Mouse (Mus musculus): Measurements from ENCODE around the gene Kdm6a. TPM values are rescaled to one million over a fixed set of nuclear protein-coding genes. Genes with fewer than 3 reads are reported as not detected.

Gene Kdm6a
- 19.6 and 21.2 TPM in 2 replicates for polyA plus RNA-seq (2015; fragmentation: Nextera tagmentation; extraction: Ambion mirVana)

- Histone ChIP-seq H3K36me3 (no peaks in the 10 kb centered on the region), H3K4me2 (peak within 1 kb of the TSS; percentile 68), H3K4me3 (replicated peaks) (peak within 1 kb of the TSS; percentile 79), H3K27ac (peak within 1 kb of the TSS; percentile 98), H3K9ac (peak within 1 kb of the TSS; percentile 91), H3K9me3 (no peaks in the 10 kb centered on the region), H3K27me3 (replicated peaks) (no peaks in the 10 kb centered on the region), H3K4me1 (no peaks in the 10 kb centered on the region)
- peak; percentile 99 for ATAC-seq (ENCODE audit: insufficient read depth, low FRiP score, low read depth)
- WGBS: under 1% methylated on average over 48 of the region's 50 CpGs
Measured at GRCm38 (mm10) chrX:18162192-18162857, at the start of gene Kdm6a. Kdm6a (plus strand) TSS chrX:18162575.

- ATAC-seq (ENCODE audit: insufficient read depth, low FRiP score, low read depth): no peak
Measured at GRCm38 (mm10) chrX:18145557-18145956, 16.8 kb upstream of the Kdm6a start, which contains the start of gene Dusp21. Dusp21 (plus strand) TSS chrX:18145857.

GRCm38 (mm10) chrX:18160734-18161442 is 1.5 kb upstream of the Kdm6a start:
- H3K9me3 ChIP-seq: no peaks in the 10 kb centered on the region
- H3K36me3 ChIP-seq: no peaks in the 10 kb centered on the region
- no peak overlapping the region; the same call in 1 of the 2 replicates for H3K27ac ChIP-seq
- no peaks in the 10 kb centered on the region for H3K4me1 ChIP-seq
- no peak overlapping the region for H3K4me2 ChIP-seq
- 60% methylated on average over 4 of the region's 4 CpGs for WGBS
- H3K27me3 ChIP-seq (replicated peaks): no peaks in the 10 kb centered on the region
- no peak overlapping the region for H3K4me3 ChIP-seq (replicated peaks)
- no peak for ATAC-seq (ENCODE audit: insufficient read depth, low FRiP score, low read depth)
- H3K9ac ChIP-seq: no peak overlapping the region

More at GRCm38 (mm10) chrX:18145557-18145956, 16.8 kb upstream of the Kdm6a start, which contains the start of gene Dusp21:
- Histone ChIP-seq H3K9ac (no peak within 1 kb of the TSS), H3K27ac (no peak within 1 kb of the TSS), H3K27me3 (replicated peaks) (no peaks in the 10 kb centered on the region), H3K4me3 (replicated peaks) (no peak within 1 kb of the TSS), H3K4me2 (no peak within 1 kb of the TSS), H3K4me1 (no peaks in the 10 kb centered on the region), H3K9me3 (no peaks in the 10 kb centered on the region), H3K36me3 (no peaks in the 10 kb centered on the region)
- WGBS: 91% methylated on average over 1 of the region's 1 CpGs

GRCm38 (mm10) chrX:18161796-18162191 is 581 bp upstream of the Kdm6a start:
- Histone ChIP-seq H3K27ac (peak overlapping the region; percentile 89), H3K4me2 (peak overlapping the region; percentile 68), H3K9me3 (no peaks in the 10 kb centered on the region), H3K36me3 (no peaks in the 10 kb centered on the region), H3K4me1 (no peaks in the 10 kb centered on the region), H3K4me3 (replicated peaks) (peak overlapping the region; percentile 79), H3K27me3 (replicated peaks) (no peaks in the 10 kb centered on the region), H3K9ac (peak overlapping the region; percentile 39)
- ATAC-seq (ENCODE audit: insufficient read depth, low FRiP score, low read depth): peak; percentile 69
- WGBS: under 1% methylated on average over 27 of the region's 28 CpGs

GRCm38 (mm10) chrX:18162861-18163731 is 721 bp downstream of the Kdm6a start:
- H3K4me3 ChIP-seq (replicated peaks): peak overlapping the region; percentile 79
- H3K9ac ChIP-seq: peak overlapping the region; percentile 91
- ATAC-seq (ENCODE audit: insufficient read depth, low FRiP score, low read depth): no peak
- WGBS: under 1% methylated on average over 78 of the region's 95 CpGs
- no peaks in the 10 kb centered on the region for H3K36me3 ChIP-seq
- peak overlapping the region; percentile 50 for H3K4me2 ChIP-seq
- H3K9me3 ChIP-seq: no peaks in the 10 kb centered on the region
- peak overlapping the region; percentile 98 for H3K27ac ChIP-seq
- no peaks in the 10 kb centered on the region for H3K27me3 ChIP-seq (replicated peaks)
- no peaks in the 10 kb centered on the region for H3K4me1 ChIP-seq

- H3K36me3 ChIP-seq: no peaks in the 10 kb centered on the region
- H3K27ac ChIP-seq: peak overlapping the region; percentile 98
- H3K9ac ChIP-seq: peak overlapping the region; percentile 91
- H3K4me3 ChIP-seq (replicated peaks): peak overlapping the region; percentile 79
- H3K9me3 ChIP-seq: no peaks in the 10 kb centered on the region
- no peaks in the 10 kb centered on the region for H3K27me3 ChIP-seq (replicated peaks)
- no peak for ATAC-seq (ENCODE audit: insufficient read depth, low FRiP score, low read depth)
- peak overlapping the region; percentile 50 for H3K4me2 ChIP-seq
- 3% methylated on average over 10 of the region's 10 CpGs for WGBS
- H3K4me1 ChIP-seq: no peaks in the 10 kb centered on the region
Measured at GRCm38 (mm10) chrX:18163917-18164624, 1.7 kb downstream of the Kdm6a start.

GRCm38 (mm10) chrX:18165121-18165520 is 2.7 kb downstream of the Kdm6a start:
- Histone ChIP-seq H3K36me3 (no peaks in the 10 kb centered on the region), H3K9ac (no peak overlapping the region), H3K4me2 (no peak overlapping the region), H3K27ac (no peak overlapping the region), H3K27me3 (replicated peaks) (no peaks in the 10 kb centered on the region), H3K9me3 (no peaks in the 10 kb centered on the region), H3K4me1 (no peaks in the 10 kb centered on the region), H3K4me3 (replicated peaks) (no peak overlapping the region)
- no peak for ATAC-seq (ENCODE audit: insufficient read depth, low FRiP score, low read depth)
- WGBS: 59% methylated on average over 2 of the region's 2 CpGs

GRCm38 (mm10) chrX:18166961-18167360 is 4.6 kb downstream of the Kdm6a start:
- no peaks in the 10 kb centered on the region for H3K36me3 ChIP-seq
- H3K4me3 ChIP-seq (replicated peaks): no peak overlapping the region
- no peak overlapping the region for H3K4me2 ChIP-seq
- H3K27me3 ChIP-seq (replicated peaks): no peaks in the 10 kb centered on the region
- no peak for ATAC-seq (ENCODE audit: insufficient read depth, low FRiP score, low read depth)
- H3K9ac ChIP-seq: no peak overlapping the region
- no peaks in the 10 kb centered on the region for H3K4me1 ChIP-seq
- 73% methylated on average over 3 of the region's 3 CpGs for WGBS
- H3K9me3 ChIP-seq: no peaks in the 10 kb centered on the region
- no peak overlapping the region for H3K27ac ChIP-seq

GRCm38 (mm10) chrX:18168940-18169339 is 6.6 kb downstream of the Kdm6a start:
- no peak overlapping the region for H3K4me2 ChIP-seq
- ATAC-seq (ENCODE audit: insufficient read depth, low FRiP score, low read depth): no peak
- no peaks in the 10 kb centered on the region for H3K27me3 ChIP-seq (replicated peaks)
- no peaks in the 10 kb centered on the region for H3K36me3 ChIP-seq
- no peaks in the 10 kb centered on the region for H3K9me3 ChIP-seq
- WGBS: 100% methylated on average over 1 of the region's 1 CpGs
- H3K4me3 ChIP-seq (replicated peaks): no peak overlapping the region
- H3K9ac ChIP-seq: no peak overlapping the region
- H3K27ac ChIP-seq: no peak overlapping the region
- no peaks in the 10 kb centered on the region for H3K4me1 ChIP-seq

- no peak overlapping the region for H3K27ac ChIP-seq
- H3K9me3 ChIP-seq: no peaks in the 10 kb centered on the region
- 37% methylated on average over 4 of the region's 4 CpGs for WGBS
- H3K4me1 ChIP-seq: no peaks in the 10 kb centered on the region
- no peak overlapping the region for H3K4me2 ChIP-seq
- no peak for ATAC-seq (ENCODE audit: insufficient read depth, low FRiP score, low read depth)
- no peaks in the 10 kb centered on the region for H3K27me3 ChIP-seq (replicated peaks)
- H3K36me3 ChIP-seq: no peaks in the 10 kb centered on the region
- H3K9ac ChIP-seq: no peak overlapping the region
- H3K4me3 ChIP-seq (replicated peaks): no peak overlapping the region
Measured at GRCm38 (mm10) chrX:18174831-18175230, 12.5 kb downstream of the Kdm6a start.

GRCm38 (mm10) chrX:18177803-18178202 is 15.4 kb downstream of the Kdm6a start:
- WGBS: 84% methylated on average over 4 of the region's 4 CpGs
- no peaks in the 10 kb centered on the region for H3K27me3 ChIP-seq (replicated peaks)
- no peaks in the 10 kb centered on the region for H3K36me3 ChIP-seq
- no peak for ATAC-seq (ENCODE audit: insufficient read depth, low FRiP score, low read depth)
- H3K9me3 ChIP-seq: no peaks in the 10 kb centered on the region
- H3K4me1 ChIP-seq: no peaks in the 10 kb centered on the region
- H3K4me2 ChIP-seq: no peak overlapping the region
- H3K9ac ChIP-seq: no peak overlapping the region
- H3K4me3 ChIP-seq (replicated peaks): no peak overlapping the region
- H3K27ac ChIP-seq: no peak overlapping the region

Data from stomach, embryonic 15.5 days (tissue).